Mouse (Mus musculus) ovary, postnatal 14 days (tissue): ENCODE measurements around the gene Eya3.
"Not testable (repeated sequence)": the region's sequence is repeated elsewhere in the genome, so short reads cannot be mapped to it uniquely, and the experiment has no call there.

ENCODE experiments used
- DNase-seq: peaks from one replicate; pipeline ENCODE4 v3.0.0; 2022; ENCODE audit warnings: low spot score

The Eya3 gene

GRCm38 (mm10) chr4:132647439-132647838, 8.7 kb downstream of the Eya3 start:
- DNase-seq: no peak

- no peak for DNase-seq
These were observed 10.6 kb downstream of the Eya3 start for GRCm38 (mm10) chr4:132649271-132649999.

GRCm38 (mm10) chr4:132652842-132653241, 14.1 kb downstream of the Eya3 start:
- DNase-seq: no peak

- no peak for DNase-seq
These were observed 15.0 kb downstream of the Eya3 start for GRCm38 (mm10) chr4:132653799-132654198.

- DNase-seq: no peak
These were observed 16.5 kb downstream of the Eya3 start for GRCm38 (mm10) chr4:132655290-132655689.

- DNase-seq: no peak
These were observed 20.3 kb downstream of the Eya3 start for GRCm38 (mm10) chr4:132659106-132659505.

GRCm38 (mm10) chr4:132672697-132673096, 33.9 kb downstream of the Eya3 start:
- DNase-seq: no peak

GRCm38 (mm10) chr4:132676771-132677539, 38.2 kb downstream of the Eya3 start:
- DNase-seq: peak; percentile 8

GRCm38 (mm10) chr4:132689634-132690033, 50.8 kb downstream of the Eya3 start:
- DNase-seq: no peak

- DNase-seq: no peak
These were observed 54.6 kb downstream of the Eya3 start for GRCm38 (mm10) chr4:132693366-132693765.

- DNase-seq: no peak
These were observed 63.3 kb downstream of the Eya3 start for GRCm38 (mm10) chr4:132702076-132702475.

GRCm38 (mm10) chr4:132706885-132707284, 68.1 kb downstream of the Eya3 start:
- no peak for DNase-seq

- no peak for DNase-seq
These were observed 74.4 kb downstream of the Eya3 start for GRCm38 (mm10) chr4:132713181-132713580.

GRCm38 (mm10) chr4:132718251-132718650, 79.5 kb downstream of the Eya3 start:
- DNase-seq: no peak

GRCm38 (mm10) chr4:132728233-132728632, 89.4 kb downstream of the Eya3 start:
- no peak for DNase-seq

- no peak for DNase-seq
These were observed 92.8 kb downstream of the Eya3 start for GRCm38 (mm10) chr4:132731616-132732015.

- DNase-seq: peak; percentile 82
These were observed 93.4 kb downstream of the Eya3 start, which contains the start of gene Xkr8 for GRCm38 (mm10) chr4:132732148-132732684. Gene Xkr8 (minus strand): TSS chr4:132732546.

- DNase-seq: no peak
These were observed 94.4 kb downstream of the Eya3 start for GRCm38 (mm10) chr4:132733071-132733770.

GRCm38 (mm10) chr4:132734766-132735165, 96.0 kb downstream of the Eya3 start:
- DNase-seq: no peak

GRCm38 (mm10) chr4:132735389-132735788, 96.6 kb downstream of the Eya3 start:
- DNase-seq: no peak

- DNase-seq: no peak
These were observed 97.1 kb downstream of the Eya3 start for GRCm38 (mm10) chr4:132735894-132736293.

GRCm38 (mm10) chr4:132737154-132737553, 98.4 kb downstream of the Eya3 start:
- DNase-seq: not testable (repeated sequence)
